Mouse (Mus musculus): ENCODE measurements around the gene Aph1a. TPM values are rescaled to one million over a fixed set of nuclear protein-coding genes. Genes with fewer than 3 reads are reported as not detected.

Aph1a gene
- total and polyA plus RNA-seq, 3 experiments: 110 to 170 TPM; not detected in 1

DNA sequence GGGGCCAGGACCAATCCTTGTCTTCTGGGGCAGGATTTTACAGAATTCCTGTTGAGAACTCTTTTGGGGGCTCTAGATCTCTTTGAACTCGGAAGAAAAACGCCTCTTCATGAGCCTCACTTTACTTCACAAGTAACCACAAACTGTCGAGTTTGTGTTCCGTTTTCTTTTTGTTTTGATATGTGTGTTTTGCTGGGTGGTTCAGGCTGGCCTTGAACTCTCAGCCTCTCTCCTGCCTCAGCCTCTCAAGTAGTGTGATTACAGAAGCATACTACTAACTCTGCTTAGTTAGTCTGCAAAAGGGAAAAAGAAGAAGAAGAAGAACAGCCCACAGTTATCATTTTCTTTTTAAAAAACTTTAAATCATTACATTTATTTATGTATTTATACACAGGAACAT, 30.4 kb downstream of the Aph1a start:
- Histone ChIP-seq H3K9me3 (replicated peaks; ENCODE audit: insufficient read depth, low read length) (no peaks in the 10 kb centered on the region), H3K27ac (ENCODE audit: control insufficient read depth, low read depth, low read length) (no peak overlapping the region), H3K4me3 (ENCODE audit: control insufficient read depth in 1 of 2, insufficient read depth in 1 of 2, low read depth in 2 of 2, low read length in 2 of 2) (no peak overlapping the region), H3K36me3 (ENCODE audit: control insufficient read depth in 1 of 2, insufficient read depth in 2 of 2, low read length in 2 of 2) (peaks cover 0 to 24% of the 10 kb centered on the region in 2 experiments; a peak in 2 of 4 replicates), H3K79me2 (ENCODE audit: control insufficient read depth, insufficient read depth, low read length, poor library complexity) (peaks cover under 1% of the 10 kb centered on the region), H3K9ac (ENCODE audit: control insufficient read depth, low read depth, low read length, poor library complexity, severe bottlenecking) (no peak overlapping the region), H3K4me1 (ENCODE audit: control insufficient read depth in 1 of 2, insufficient read depth in 2 of 2, low read length in 2 of 2) (peaks cover 15 to 16% of the 10 kb centered on the region in 2 experiments), H3K27me3 (ENCODE audit: control insufficient read depth in 1 of 2, insufficient read depth in 2 of 2, low read length in 2 of 2) (no peaks in the 10 kb centered on the region)
- DNase-seq (ENCODE audit: low read depth, low spot score): peak; percentile 51
- TF ChIP-seq SMC3 (IDR thresholded peaks at IDR 0.05; ENCODE audit: low read depth, low read length): peak; percentile 2; the same call in 1 of the 2 replicates
- no peak for TF ChIP-seq MEF2A (IDR thresholded peaks at IDR 0.05; ENCODE audit: extremely low read depth, insufficient replicate concordance, low read depth, low read length, poor library complexity, severe bottlenecking)
- TF ChIP-seq EP300 (IDR thresholded peaks at IDR 0.05; ENCODE audit: low read depth in 1 of 2, low read length in 2 of 2): 0 out of 4 replicates have a peak, but pooled peaks of 1 of the 2 experiments have one; percentile 17
- TF ChIP-seq NRF1 (IDR thresholded peaks at IDR 0.05; ENCODE audit: insufficient read depth, low read depth, low read length, poor library complexity, severe bottlenecking): no peak
- TF ChIP-seq POLR2AphosphoS2 (IDR thresholded peaks at IDR 0.05; ENCODE audit: low read length): no peak
- TF ChIP-seq USF2 (IDR thresholded peaks at IDR 0.05; ENCODE audit: borderline replicate concordance in 1 of 2, insufficient read depth in 1 of 2, low read depth in 1 of 2, low read length in 2 of 2): no peak
- no peak for TF ChIP-seq USF1 (IDR thresholded peaks at IDR 0.05; ENCODE audit: low read depth, low read length)
- TF ChIP-seq GATA1 (IDR thresholded peaks at IDR 0.05; ENCODE audit: low read depth, low read length): no peak
- TF ChIP-seq BHLHE40 (IDR thresholded peaks at IDR 0.05; ENCODE audit: borderline replicate concordance, low read depth, low read length): no peak
- TF ChIP-seq ZKSCAN1 (IDR thresholded peaks at IDR 0.05; ENCODE audit: low read depth, low read length): no peak
- TF ChIP-seq HCFC1 (IDR thresholded peaks at IDR 0.05; ENCODE audit: low read depth, low read length): no peak
- TF ChIP-seq E2F4 (IDR thresholded peaks at IDR 0.05; ENCODE audit: borderline replicate concordance, low read depth, low read length): no peak
- TF ChIP-seq ELF1 (IDR thresholded peaks at IDR 0.05; ENCODE audit: low read depth, low read length): no peak
- TF ChIP-seq ZNF384 (IDR thresholded peaks at IDR 0.05; ENCODE audit: low read depth, low read length): no peak
- no peak for TF ChIP-seq KAT2A (conservative IDR thresholded peaks at IDR 0.05; ENCODE audit: low read depth, low read length)
- TF ChIP-seq TBP (IDR thresholded peaks at IDR 0.05; ENCODE audit: low read depth, low read length): no peak

DNA sequence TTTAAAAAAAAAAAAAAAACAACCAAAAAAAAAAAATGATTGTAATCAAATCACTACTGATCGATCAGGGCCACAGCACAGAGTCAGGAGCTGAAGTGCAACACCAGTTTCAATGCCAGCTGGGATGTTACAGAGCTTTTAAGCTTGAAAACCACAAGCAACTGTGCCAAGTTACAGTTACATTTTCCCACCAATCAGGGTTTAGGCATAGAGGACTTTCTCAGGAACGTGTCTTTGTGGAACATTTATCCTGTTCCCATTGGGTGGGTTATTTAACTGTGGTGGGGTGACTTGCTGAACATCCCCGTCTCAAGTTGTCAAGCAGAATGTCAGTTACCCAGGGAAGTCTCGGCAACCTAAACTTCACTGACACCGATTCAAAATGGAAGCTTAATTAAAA, 31.3 kb downstream of the Aph1a start:
- TF ChIP-seq MYB (IDR thresholded peaks at IDR 0.05; ENCODE audit: low read depth, low read length): peak; percentile 35; the same call in 1 of the 2 replicates
- no peak for TF ChIP-seq GABPA (IDR thresholded peaks at IDR 0.05; ENCODE audit: low read depth, low read length)
- no peak for TF ChIP-seq KAT2A (conservative IDR thresholded peaks at IDR 0.05; ENCODE audit: low read depth, low read length)
- peak; percentile 32; the same call in 1 of the 2 replicates for TF ChIP-seq RCOR1 (IDR thresholded peaks at IDR 0.05; ENCODE audit: low read depth, low read length)
- peak; percentile 54 for TF ChIP-seq ZNF384 (IDR thresholded peaks at IDR 0.05; ENCODE audit: low read depth, low read length)
- TF ChIP-seq SIN3A (IDR thresholded peaks at IDR 0.05; ENCODE audit: low read length): 0 out of 2 replicates have a peak, but pooled peaks have one; percentile 14
- 0 out of 2 replicates have a peak, but pooled peaks have one; percentile 14 for TF ChIP-seq ETS1 (IDR thresholded peaks at IDR 0.05; ENCODE audit: low read depth, low read length)
- no peak for TF ChIP-seq MEF2A (IDR thresholded peaks at IDR 0.05; ENCODE audit: extremely low read depth, insufficient replicate concordance, low read depth, low read length, poor library complexity, severe bottlenecking)
- TF ChIP-seq NELFE (IDR thresholded peaks at IDR 0.05; ENCODE audit: low read depth, low read length): no peak
- no peaks in the 10 kb centered on the region for H3K9me3 ChIP-seq (replicated peaks; ENCODE audit: insufficient read depth, low read length)
- H3K4me1 ChIP-seq (ENCODE audit: control insufficient read depth in 1 of 2, insufficient read depth in 2 of 2, low read length in 2 of 2): peaks cover 15 to 16% of the 10 kb centered on the region in 2 experiments
- no peak overlapping the region for H3K27ac ChIP-seq (ENCODE audit: control insufficient read depth, low read depth, low read length)
- H3K27me3 ChIP-seq (ENCODE audit: control insufficient read depth in 1 of 2, insufficient read depth in 2 of 2, low read length in 2 of 2): no peaks in the 10 kb centered on the region
- peaks cover 10% of the 10 kb centered on the region for H3K79me2 ChIP-seq (ENCODE audit: control insufficient read depth, insufficient read depth, low read length, poor library complexity)
- peak; percentile 53 for DNase-seq (ENCODE audit: low read depth, low spot score)
- no peak overlapping the region for H3K9ac ChIP-seq (ENCODE audit: control insufficient read depth, low read depth, low read length, poor library complexity, severe bottlenecking)
- H3K4me3 ChIP-seq (ENCODE audit: control insufficient read depth in 1 of 2, insufficient read depth in 1 of 2, low read depth in 2 of 2, low read length in 2 of 2): peak overlapping the region in 1 of 2 experiments; percentile 14; a peak in 1 of 4 replicates
- H3K36me3 ChIP-seq (ENCODE audit: control insufficient read depth in 1 of 2, insufficient read depth in 2 of 2, low read length in 2 of 2): peaks cover 0 to 24% of the 10 kb centered on the region in 2 experiments; a peak in 2 of 4 replicates
